Mouse (Mus musculus) liver, adult (tissue): ENCODE data around the gene Cracr2a.

Experiments used
- GATA4 ChIP-seq: IDR thresholded peaks from 2 replicates; pipeline ENCODE4 v1.6.1; 2014; ENCODE audit warnings: mild to moderate bottlenecking, low read length; ENCODE audit not compliant: insufficient replicate concordance

The Cracr2a gene

DNA sequence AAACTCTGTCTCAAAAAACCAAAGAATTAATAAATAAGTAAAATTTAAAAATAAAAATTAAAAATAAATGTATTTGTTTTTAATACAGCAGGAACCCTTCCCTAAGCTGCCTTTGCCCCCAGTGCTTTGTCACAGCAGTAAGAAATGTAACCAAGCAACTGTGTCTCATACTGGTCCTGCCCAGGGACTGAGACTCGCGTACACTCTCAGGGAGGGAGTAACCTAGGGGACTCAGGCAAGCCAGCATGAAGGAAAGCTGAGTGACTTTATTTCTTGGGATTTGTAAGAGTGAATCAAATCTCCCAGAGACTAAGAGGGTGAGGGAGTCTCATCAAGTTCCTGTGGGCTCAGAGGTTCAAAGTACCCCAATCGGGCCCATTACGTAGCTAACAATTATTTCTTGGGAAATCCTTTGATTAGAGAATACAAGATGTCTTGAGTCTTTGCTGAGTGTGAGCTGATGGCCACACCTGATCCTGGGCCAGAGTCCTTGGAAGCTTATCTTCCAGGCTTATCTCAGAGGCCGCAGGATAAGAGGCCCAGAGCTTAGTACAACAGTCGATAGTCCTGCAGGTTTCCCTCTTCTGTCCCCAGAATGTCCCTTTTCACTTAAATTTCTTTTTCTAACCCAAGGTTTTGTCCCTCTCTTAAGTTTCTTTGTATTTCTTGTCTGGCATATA is 126.2 kb downstream of the Cracr2a start:
- TF ChIP-seq GATA4, result no peak

DNA sequence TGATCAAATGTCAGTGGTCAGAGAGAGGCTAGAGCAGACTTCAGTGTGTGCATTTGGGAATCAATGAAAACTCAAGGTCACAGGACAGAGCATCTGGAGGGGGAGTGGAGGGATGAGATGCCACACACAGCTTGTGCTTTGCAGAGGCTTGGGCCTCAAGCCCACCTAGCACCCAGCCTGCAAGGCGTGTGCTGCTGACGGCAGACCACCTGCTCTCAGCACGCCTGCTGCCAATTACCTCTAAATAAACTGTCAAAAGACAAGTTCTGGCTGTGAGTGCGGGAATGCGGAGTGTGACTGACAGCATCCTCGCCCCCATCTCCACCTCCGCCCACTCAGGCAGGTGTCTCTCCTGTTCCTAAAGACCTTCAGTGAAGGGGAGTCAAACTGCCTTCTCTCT is 131.2 kb downstream of the Cracr2a start:
- no peak for TF ChIP-seq GATA4

- TF ChIP-seq GATA4, result no peak
These were observed 132.5 kb downstream of the Cracr2a start for GRCm38 (mm10) chr6:127693681-127694080.

DNA sequence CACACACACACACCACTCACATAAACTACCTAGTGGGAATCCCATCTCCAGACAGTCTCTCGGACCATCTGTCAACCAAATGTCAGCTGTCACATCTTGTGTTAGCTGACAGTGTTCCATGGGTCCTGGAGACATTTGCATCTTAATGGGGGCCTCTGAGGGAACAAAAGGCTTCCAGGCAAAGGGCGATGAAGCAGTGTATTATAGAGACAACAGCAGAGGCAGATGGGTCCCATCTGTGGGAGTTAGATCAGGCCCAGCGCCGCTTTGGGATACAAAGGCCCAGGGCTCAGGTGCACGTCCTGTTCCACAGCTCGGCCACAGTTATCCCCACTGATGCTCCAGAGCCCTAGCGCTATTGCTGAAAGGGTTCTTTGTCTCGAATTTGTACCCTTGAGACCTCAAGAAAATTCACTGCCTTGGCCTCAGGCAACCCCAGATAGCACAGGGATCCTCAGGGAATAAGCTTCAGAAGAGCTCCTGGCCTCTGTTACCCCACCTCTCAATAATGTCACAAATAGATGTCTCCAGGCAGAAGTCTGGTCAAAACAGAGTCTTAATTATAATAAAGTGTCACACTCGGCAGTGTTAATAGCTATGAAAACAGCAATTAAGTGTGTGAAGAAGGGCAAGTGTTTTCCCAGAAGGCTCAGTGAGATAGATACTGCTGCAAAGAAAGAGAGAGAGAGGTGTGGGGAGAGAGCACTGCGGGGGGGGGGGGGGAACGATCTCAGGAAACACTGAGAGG is 140.1 kb downstream of the Cracr2a start:
- TF ChIP-seq GATA4, result no peak

- no peak for TF ChIP-seq GATA4
These were observed 147.1 kb downstream of the Cracr2a start for GRCm38 (mm10) chr6:127708218-127708628.

DNA sequence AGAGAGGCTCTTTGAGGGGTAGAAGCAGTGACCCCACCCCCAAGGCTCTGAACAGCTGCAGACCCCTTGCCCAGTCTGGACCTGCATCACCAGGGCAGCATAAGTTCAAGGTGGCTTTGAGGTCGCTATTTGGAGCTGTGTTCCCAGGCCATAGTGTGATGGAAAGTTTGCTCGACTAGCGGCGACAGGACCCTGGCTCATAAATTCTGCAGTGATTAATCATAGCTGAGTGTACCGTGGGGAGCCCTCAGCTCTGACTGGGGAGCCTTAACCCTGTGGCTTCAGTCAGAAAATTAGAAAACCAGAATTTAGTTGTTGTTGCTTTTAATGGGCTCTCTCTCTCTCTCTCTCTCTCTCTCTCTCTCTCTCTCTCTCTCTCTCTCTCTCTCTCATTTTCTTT is 153.8 kb downstream of the Cracr2a start:
- TF ChIP-seq GATA4, result no peak

DNA sequence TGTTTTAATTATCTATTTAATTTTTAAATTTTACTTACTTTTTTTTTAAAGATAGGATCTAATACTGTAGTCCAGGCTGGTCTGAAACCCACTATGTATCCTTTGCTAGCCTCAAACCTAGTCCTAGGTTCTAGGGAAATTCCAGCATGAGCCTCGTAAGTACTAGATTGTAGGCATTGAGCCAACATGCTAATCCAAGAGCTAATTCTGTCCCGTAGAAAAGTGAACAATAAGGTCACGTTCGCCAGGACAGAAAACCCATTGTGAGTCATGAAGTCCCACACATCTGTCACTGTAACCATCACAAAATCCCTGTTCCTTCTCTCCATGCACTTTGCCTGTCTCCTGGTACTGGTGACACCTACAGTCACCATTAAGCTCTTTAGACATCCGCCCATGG is 154.3 kb downstream of the Cracr2a start:
- no peak for TF ChIP-seq GATA4

DNA sequence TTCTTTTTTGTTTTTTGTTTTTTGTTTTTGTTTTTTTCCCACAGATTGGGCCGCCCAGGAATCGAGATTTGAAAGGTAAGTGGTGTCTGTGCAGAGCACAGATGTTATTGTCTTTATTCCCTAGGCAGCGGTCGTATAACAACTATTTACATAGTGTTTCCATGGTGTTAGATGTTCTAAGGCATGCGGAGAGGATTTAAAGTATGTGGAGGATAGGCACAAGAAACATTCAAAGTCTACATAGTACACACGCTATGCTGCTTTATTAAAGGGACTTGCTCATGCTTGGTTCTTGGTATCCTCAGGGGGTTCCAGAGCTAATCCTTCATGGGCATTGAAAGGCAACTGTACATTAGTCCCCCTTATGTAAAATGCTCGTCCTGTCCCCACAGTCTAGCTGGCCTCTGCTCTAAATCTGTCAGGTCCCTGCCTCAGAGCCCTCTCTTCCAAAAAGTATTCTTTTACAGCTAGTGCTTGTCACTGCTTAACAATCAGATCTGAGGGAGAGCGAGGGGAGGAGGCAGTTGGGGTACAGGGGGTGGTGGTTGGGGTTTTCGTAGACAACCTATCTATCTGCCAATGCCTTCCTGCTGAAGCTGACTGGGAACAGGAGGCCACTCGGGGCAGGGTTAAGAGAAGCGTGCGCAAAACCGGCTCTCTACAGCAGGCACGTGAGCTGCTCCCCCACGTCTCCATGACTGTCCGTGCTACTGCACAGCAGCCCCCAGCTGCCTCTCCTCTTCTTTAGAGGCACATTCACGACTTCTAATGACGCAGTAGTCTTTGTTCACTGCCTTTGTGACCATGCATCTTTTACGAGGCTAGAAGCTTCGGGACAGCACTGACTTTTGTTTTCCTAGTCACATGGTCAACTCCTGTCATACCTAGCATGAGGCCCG is 156.3 kb downstream of the Cracr2a start:
- TF ChIP-seq GATA4, result no peak

DNA sequence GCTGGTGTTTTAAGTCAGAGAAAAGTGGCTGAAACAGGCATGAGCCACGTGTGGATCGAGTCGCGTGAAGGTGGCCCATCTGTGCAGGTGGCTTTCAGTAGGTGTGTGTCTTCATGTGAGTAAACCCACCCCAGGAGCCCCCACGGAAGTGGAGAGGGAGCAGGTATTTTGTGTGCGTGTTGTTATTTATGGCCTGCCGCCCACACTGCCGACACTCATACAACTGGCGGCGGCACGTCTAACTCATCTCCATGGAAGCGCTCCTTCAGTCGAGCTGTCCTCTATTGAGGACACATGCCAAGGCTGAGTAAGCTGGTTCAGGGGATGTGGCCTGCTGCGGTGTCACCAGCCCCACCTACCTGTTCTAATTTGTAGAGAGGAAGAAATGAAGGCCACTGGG is 158.7 kb downstream of the Cracr2a start:
- TF ChIP-seq GATA4, result no peak

- TF ChIP-seq GATA4, result no peak
These were observed 162.0 kb downstream of the Cracr2a start for GRCm38 (mm10) chr6:127723126-127723525.
